Mouse (Mus musculus) ES-CJ7 (cell line): ENCODE results near the gene Nubp1.

ENCODE experiments used
- DNase-seq: peaks from one replicate; pipeline ENCODE4 v3.0.0; 2011; ENCODE audit warnings: low read depth, low spot score

Nubp1 gene

GRCm38 (mm10) chr16:10417723-10418259 is 6.0 kb downstream of the Nubp1 start:
- no peak for DNase-seq

- no peak for DNase-seq
Measured at GRCm38 (mm10) chr16:10420447-10421054, 8.8 kb downstream of the Nubp1 start.

- DNase-seq: no peak
Measured at GRCm38 (mm10) chr16:10431911-10432310, 20.2 kb downstream of the Nubp1 start.

- DNase-seq: no peak
Measured at GRCm38 (mm10) chr16:10432387-10432786, 20.6 kb downstream of the Nubp1 start.

GRCm38 (mm10) chr16:10433344-10433743 is 21.6 kb downstream of the Nubp1 start:
- DNase-seq: no peak

GRCm38 (mm10) chr16:10436166-10436565 is 24.4 kb downstream of the Nubp1 start:
- no peak for DNase-seq

GRCm38 (mm10) chr16:10438055-10438454 is 26.3 kb downstream of the Nubp1 start:
- DNase-seq: no peak

- no peak for DNase-seq
Measured at GRCm38 (mm10) chr16:10441328-10441727, 29.6 kb downstream of the Nubp1 start.

GRCm38 (mm10) chr16:10441761-10442160 is 30.0 kb downstream of the Nubp1 start:
- no peak for DNase-seq

- no peak for DNase-seq
Measured at GRCm38 (mm10) chr16:10443723-10444122, 32.0 kb downstream of the Nubp1 start.

GRCm38 (mm10) chr16:10446573-10447263 is 35.0 kb downstream of the Nubp1 start:
- DNase-seq: peak; percentile 14

- DNase-seq: peak; percentile 93
Measured at GRCm38 (mm10) chr16:10447264-10447594, 35.5 kb downstream of the Nubp1 start, which contains the start of gene Tvp23a. Tvp23a (minus strand) TSS chr16:10447362.

- DNase-seq: no peak
Measured at GRCm38 (mm10) chr16:10447781-10448180, 36.0 kb downstream of the Nubp1 start.

GRCm38 (mm10) chr16:10448931-10449330 is 37.2 kb downstream of the Nubp1 start:
- DNase-seq: no peak

GRCm38 (mm10) chr16:10451906-10452305 is 40.2 kb downstream of the Nubp1 start:
- DNase-seq: no peak

GRCm38 (mm10) chr16:10452445-10452896 is 40.7 kb downstream of the Nubp1 start:
- no peak for DNase-seq

- DNase-seq: no peak
Measured at GRCm38 (mm10) chr16:10453872-10454582, 42.3 kb downstream of the Nubp1 start.

- DNase-seq: no peak
Measured at GRCm38 (mm10) chr16:10454583-10454974, 42.8 kb downstream of the Nubp1 start.

GRCm38 (mm10) chr16:10460188-10460587 is 48.4 kb downstream of the Nubp1 start:
- no peak for DNase-seq

- no peak for DNase-seq
Measured at GRCm38 (mm10) chr16:10461178-10461577, 49.4 kb downstream of the Nubp1 start.

GRCm38 (mm10) chr16:10465011-10465681 is 53.4 kb downstream of the Nubp1 start:
- peak; percentile 14 for DNase-seq
